Mouse (Mus musculus): ENCODE measurements around the gene Bsg. TPM values are rescaled to one million over a fixed set of nuclear protein-coding genes. Genes with fewer than 3 reads are reported as not detected.

Bsg gene
- polyA plus RNA-seq, 1 experiment from 2014 or later: 980 TPM

GRCm38 (mm10) chr10:79682916-79683582 is 21.2 kb upstream of the Bsg start:
- H3K9ac ChIP-seq: peak overlapping the region; percentile 84
- H3K27me3 ChIP-seq: no peaks in the 10 kb centered on the region; the same call in 1 of the 2 replicates
- no peaks in the 10 kb centered on the region for H3K9me3 ChIP-seq (replicated peaks)
- whole genome bisulfite sequencing (ENCODE audit: insufficient replicate concordance): under 1% methylated on average over 10 of the region's 10 CpGs
- peaks cover 46% of the 10 kb centered on the region for H3K36me3 ChIP-seq (replicated peaks)
- H3K4me3 ChIP-seq (replicated peaks): peak overlapping the region; percentile 72
- peak overlapping the region; percentile 99 for H3K27ac ChIP-seq (replicated peaks)
- no peak for ATAC-seq (ENCODE audit: insufficient read depth)
- peaks cover 45% of the 10 kb centered on the region for H3K4me1 ChIP-seq (replicated peaks)
- H3K4me2 ChIP-seq: peak overlapping the region; percentile 89

GRCm38 (mm10) chr10:79683726-79684640 is 20.3 kb upstream of the Bsg start:
- H3K36me3 ChIP-seq (replicated peaks): peaks cover 55% of the 10 kb centered on the region
- no peak for ATAC-seq (ENCODE audit: insufficient read depth)
- H3K9me3 ChIP-seq (replicated peaks): no peaks in the 10 kb centered on the region
- H3K9ac ChIP-seq: peak overlapping the region; percentile 84
- 73% methylated on average over 6 of the region's 6 CpGs for WGBS (ENCODE audit: insufficient replicate concordance)
- H3K27me3 ChIP-seq: no peaks in the 10 kb centered on the region; the same call in 1 of the 2 replicates
- peak overlapping the region; percentile 89 for H3K4me2 ChIP-seq
- peak overlapping the region; percentile 72 for H3K4me3 ChIP-seq (replicated peaks)
- H3K27ac ChIP-seq (replicated peaks): peak overlapping the region; percentile 99
- H3K4me1 ChIP-seq (replicated peaks): peaks cover 45% of the 10 kb centered on the region

GRCm38 (mm10) chr10:79684770-79685600 is 19.3 kb upstream of the Bsg start:
- H3K4me3 ChIP-seq (replicated peaks): peak overlapping the region; percentile 72; the same call in 1 of the 2 replicates
- no peak overlapping the region for H3K9ac ChIP-seq
- H3K27ac ChIP-seq (replicated peaks): 0 out of 2 replicates have a peak overlapping the region, but pooled peaks have one; percentile 99
- no peaks in the 10 kb centered on the region for H3K9me3 ChIP-seq (replicated peaks)
- H3K4me1 ChIP-seq (replicated peaks): peaks cover 41% of the 10 kb centered on the region
- H3K4me2 ChIP-seq: peak overlapping the region; percentile 89; the same call in 1 of the 2 replicates
- ATAC-seq (ENCODE audit: insufficient read depth): no peak
- H3K27me3 ChIP-seq: no peaks in the 10 kb centered on the region
- WGBS (ENCODE audit: insufficient replicate concordance): 88% methylated on average over 25 of the region's 25 CpGs
- H3K36me3 ChIP-seq (replicated peaks): peaks cover 64% of the 10 kb centered on the region

GRCm38 (mm10) chr10:79686219-79686618 is 18.1 kb upstream of the Bsg start:
- Histone ChIP-seq H3K4me1 (replicated peaks) (peaks cover 29% of the 10 kb centered on the region), H3K4me3 (replicated peaks) (no peak overlapping the region), H3K9ac (no peak overlapping the region), H3K27me3 (no peaks in the 10 kb centered on the region), H3K27ac (replicated peaks) (no peak overlapping the region), H3K9me3 (replicated peaks) (no peaks in the 10 kb centered on the region), H3K4me2 (no peak overlapping the region), H3K36me3 (replicated peaks) (peaks cover 64% of the 10 kb centered on the region)
- WGBS (ENCODE audit: insufficient replicate concordance): 83% methylated on average over 2 of the region's 2 CpGs
- ATAC-seq (ENCODE audit: insufficient read depth): no peak

- Histone ChIP-seq H3K9me3 (replicated peaks) (no peaks in the 10 kb centered on the region), H3K4me2 (no peak overlapping the region), H3K36me3 (replicated peaks) (peaks cover 64% of the 10 kb centered on the region), H3K4me3 (replicated peaks) (no peak overlapping the region), H3K27me3 (no peaks in the 10 kb centered on the region), H3K27ac (replicated peaks) (no peak overlapping the region), H3K4me1 (replicated peaks) (peaks cover 26% of the 10 kb centered on the region), H3K9ac (no peak overlapping the region)
- 88% methylated on average over 1 of the region's 1 CpGs for WGBS (ENCODE audit: insufficient replicate concordance)
- ATAC-seq (ENCODE audit: insufficient read depth): no peak
Measured at GRCm38 (mm10) chr10:79686691-79687090, 17.6 kb upstream of the Bsg start.

- H3K4me1 ChIP-seq (replicated peaks): peaks cover 26% of the 10 kb centered on the region
- WGBS (ENCODE audit: insufficient replicate concordance): 90% methylated on average over 6 of the region's 6 CpGs
Measured at GRCm38 (mm10) chr10:79687513-79687912, 16.8 kb upstream of the Bsg start.

GRCm38 (mm10) chr10:79688720-79689119 is 15.6 kb upstream of the Bsg start, which contains the start of gene Gzmm:
Gene Gzmm, plus strand, starts transcription at chr10:79689020.
- 76% methylated on average over 4 of the region's 4 CpGs for WGBS (ENCODE audit: insufficient replicate concordance)
- no peak within 1 kb of the TSS for H3K4me3 ChIP-seq (replicated peaks)
- H3K27me3 ChIP-seq: no peaks in the 10 kb centered on the region
- no peak within 1 kb of the TSS for H3K27ac ChIP-seq (replicated peaks)
- H3K36me3 ChIP-seq (replicated peaks): peaks cover 61% of the 10 kb centered on the region
- no peaks in the 10 kb centered on the region for H3K9me3 ChIP-seq (replicated peaks)
- H3K9ac ChIP-seq: no peak within 1 kb of the TSS
- H3K4me1 ChIP-seq (replicated peaks): peaks cover 15% of the 10 kb centered on the region
- ATAC-seq (ENCODE audit: insufficient read depth): no peak
- H3K4me2 ChIP-seq: no peak within 1 kb of the TSS

More at GRCm38 (mm10) chr10:79687513-79687912, 16.8 kb upstream of the Bsg start:
- no peak overlapping the region for H3K4me3 ChIP-seq (replicated peaks)
- peaks cover 64% of the 10 kb centered on the region for H3K36me3 ChIP-seq (replicated peaks)
- H3K9me3 ChIP-seq (replicated peaks): no peaks in the 10 kb centered on the region
- H3K4me2 ChIP-seq: no peak overlapping the region
- no peak for ATAC-seq (ENCODE audit: insufficient read depth)
- H3K27ac ChIP-seq (replicated peaks): no peak overlapping the region
- no peak overlapping the region for H3K9ac ChIP-seq
- no peaks in the 10 kb centered on the region for H3K27me3 ChIP-seq

- H3K9me3 ChIP-seq (replicated peaks): no peaks in the 10 kb centered on the region
- H3K9ac ChIP-seq: no peak overlapping the region
- no peak overlapping the region for H3K27ac ChIP-seq (replicated peaks)
- WGBS (ENCODE audit: insufficient replicate concordance): 76% methylated on average over 3 of the region's 3 CpGs
- ATAC-seq (ENCODE audit: insufficient read depth): no peak
- H3K4me1 ChIP-seq (replicated peaks): peaks cover 10% of the 10 kb centered on the region
- H3K27me3 ChIP-seq: no peaks in the 10 kb centered on the region
- H3K36me3 ChIP-seq (replicated peaks): peaks cover 56% of the 10 kb centered on the region
- H3K4me2 ChIP-seq: no peak overlapping the region
- no peak overlapping the region for H3K4me3 ChIP-seq (replicated peaks)
Measured at GRCm38 (mm10) chr10:79689178-79689577, 15.1 kb upstream of the Bsg start.

GRCm38 (mm10) chr10:79691986-79692548 is 12.2 kb upstream of the Bsg start:
- Histone ChIP-seq H3K27me3 (no peaks in the 10 kb centered on the region), H3K9me3 (replicated peaks) (no peaks in the 10 kb centered on the region), H3K36me3 (replicated peaks) (peaks cover 28% of the 10 kb centered on the region), H3K27ac (replicated peaks) (no peak overlapping the region), H3K4me1 (replicated peaks) (peaks cover 11% of the 10 kb centered on the region; the same call in 1 of the 2 replicates), H3K9ac (no peak overlapping the region), H3K4me3 (replicated peaks) (no peak overlapping the region), H3K4me2 (no peak overlapping the region)
- ATAC-seq (ENCODE audit: insufficient read depth): no peak
- 75% methylated on average over 2 of the region's 2 CpGs for WGBS (ENCODE audit: insufficient replicate concordance)

- peaks cover 10% of the 10 kb centered on the region for H3K36me3 ChIP-seq (replicated peaks)
Measured at GRCm38 (mm10) chr10:79693580-79694378, 10.5 kb upstream of the Bsg start.

More at GRCm38 (mm10) chr10:79693580-79694378, 10.5 kb upstream of the Bsg start:
- 64% methylated on average over 12 of the region's 12 CpGs for WGBS (ENCODE audit: insufficient replicate concordance)
- H3K27me3 ChIP-seq: no peaks in the 10 kb centered on the region
- no peak overlapping the region for H3K4me2 ChIP-seq
- H3K4me1 ChIP-seq (replicated peaks): peaks cover 11% of the 10 kb centered on the region; the same call in 1 of the 2 replicates
- ATAC-seq (ENCODE audit: insufficient read depth): no peak
- H3K9ac ChIP-seq: no peak overlapping the region
- no peak overlapping the region for H3K27ac ChIP-seq (replicated peaks)
- no peaks in the 10 kb centered on the region for H3K9me3 ChIP-seq (replicated peaks)
- H3K4me3 ChIP-seq (replicated peaks): no peak overlapping the region

Data from liver, embryonic 15.5 days (tissue).